Comparison of ENCODE assay signal across 20 mouse cellular contexts in the genomic region with DNA sequence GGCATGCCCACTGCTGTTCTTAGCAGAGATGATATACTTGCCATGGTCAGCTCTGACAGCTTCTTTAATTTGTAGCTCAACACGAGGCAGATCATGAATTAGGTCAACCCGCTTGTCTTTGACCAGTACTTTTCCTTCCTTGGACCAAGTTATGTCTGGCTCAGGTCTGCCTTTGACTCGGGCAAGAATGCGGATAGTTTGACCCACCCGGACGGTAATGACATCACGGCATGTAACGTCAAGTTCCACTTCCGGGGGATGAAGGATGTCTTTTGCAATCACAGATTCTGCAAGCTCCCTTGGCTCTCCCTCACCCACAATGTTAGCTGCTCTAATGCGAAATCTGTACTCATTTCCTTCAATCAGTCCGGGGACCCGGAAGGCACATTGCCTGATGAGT.
A peak's percentile ranks its signal among the peaks of the same experiment; 100 is the strongest.
DNase-seq lines count a peak whose midpoint lies in the region; TF ChIP-seq lines count a peak whose summit lies in the region.
"Had no signal": no experiment of that assay in that cellular context is flagged by ENCODE, and none has a peak within 500 bp of the region (broad histone marks: within the 10 kb centered on the region; RNA-seq: fewer than 3 reads in every experiment).

No protein-coding gene starts in this region.

- intact Hi-C loops in heart, postnatal 14 days (cut with DNase I), result no loop called here

- no peaks in the 10 kb centered on the region for H3K79me2 ChIP-seq in myocyte (ENCODE audit: control insufficient read depth, insufficient read depth)

- no peaks in the 10 kb centered on the region for H3K27me3 ChIP-seq in myocyte (ENCODE audit: control insufficient read depth, insufficient read depth, insufficient read length)
- H3K27me3 ChIP-seq: CH12.LX; forebrain, embryonic 13.5 days; heart, embryonic 13.5 days; hindbrain, embryonic 12.5 days had no signal

- H3K36me3 ChIP-seq in myocyte (ENCODE audit: control insufficient read depth, insufficient read depth), result peaks cover 74% of the 10 kb centered on the region
- H3K36me3 ChIP-seq: forebrain, embryonic 10.5 days; G1E; hindbrain, embryonic 12.5 days had no signal

- no peak overlapping the region for H3K4me2 ChIP-seq in myocyte (ENCODE audit: low read depth)
- H3K4me2 ChIP-seq: forebrain, embryonic 13.5 days; heart, embryonic 13.5 days; hindbrain, embryonic 12.5 days had no signal

- DNase-seq in heart, adult 11 months, result peak; percentile 84
- no peak for DNase-seq in heart, postnatal 14 days
- DNase-seq in heart, postnatal 4 days, result peak; percentile 8
- no peak for DNase-seq in heart, adult 8-10 months (ENCODE audit: low spot score)
- DNase-seq in neural tube, embryonic 10.5 days (ENCODE audit: extremely low spot score, low spot score), result no peak
- DNase-seq: adrenal gland, postnatal 10 days; adrenal gland, postnatal 36 days; B cell, adult 2 months; cerebellum, adult 18-20 months; cerebellum, adult 9-10 months; cerebellum, postnatal 14 days; gastrocnemius, postnatal 14 days; kidney, adult 2 months had no signal

- H3K4me3 ChIP-seq in myocyte, result no peak overlapping the region
- H3K4me3 ChIP-seq: forebrain, embryonic 10.5 days; forebrain, embryonic 13.5 days; heart, embryonic 13.5 days; hindbrain, embryonic 12.5 days had no signal

- no peak for TF ChIP-seq POLR2A in myocyte (IDR thresholded peaks at IDR 0.05; ENCODE audit: insufficient read length, low read depth)

- no peak overlapping the region for H3ac ChIP-seq in myocyte (ENCODE audit: control insufficient read depth, insufficient read length)

TF ChIP-seq in myocyte, 11 proteins besides CTCF, POLR2A, EP300 and RAD21:
- no peak for TF ChIP-seq USF1 (IDR thresholded peaks at IDR 0.05; ENCODE audit: low read depth)
- no peak for TF ChIP-seq E2F4 (IDR thresholded peaks at IDR 0.05; ENCODE audit: insufficient read depth)
- TF ChIP-seq POLR2AphosphoS2 (IDR thresholded peaks at IDR 0.05; ENCODE audit: insufficient read length, low read depth), result peak; percentile 40

Comparison
In these comparisons a context has a peak if more than half of its experiments do, and no peak if none do; other contexts are left out.
1. DNase-seq: peak in heart, adult 11 months (single experiment) and heart, postnatal 4 days (single experiment); none in heart, postnatal 14 days (0 of 2), heart, adult 8-10 months (single experiment) and neural tube, embryonic 10.5 days (single experiment).